Mouse (Mus musculus) kidney, postnatal 0 days (tissue): ENCODE data around the gene Olfr12. TPM values are rescaled to one million over a fixed set of nuclear protein-coding genes. Genes with fewer than 3 reads are reported as not detected.

Experiments used
- ATAC-seq: fragments of 200-750 bp; cut with Nextera tagmentation; replicated peaks from 2 replicates; pipeline ENCODE4 v1.8.0; 2017; ENCODE audit warnings: low read depth, moderate number of reproducible peaks, moderate TSS enrichment, moderate library complexity; ENCODE audit not compliant: low FRiP score
- DNase-seq: peaks from one replicate; pipeline ENCODE4 v3.0.0-alpha.2; 2016; ENCODE audit warnings: low spot score
- H3K27ac ChIP-seq: fragments of 300-500 bp; sonication (generic); 2 replicates; pipeline ENCODE4 v1.5.1; 2014; ENCODE audit warnings: mild to moderate bottlenecking
- H3K27me3 ChIP-seq: fragments of 300-500 bp; sonication (generic); 2 replicates; pipeline ENCODE4 v1.6.1; 2014; ENCODE audit warnings: low read length, mixed read lengths; ENCODE audit not compliant: insufficient read depth
- H3K36me3 ChIP-seq: fragments of 300-500 bp; sonication (generic); 2 replicates; pipeline ENCODE4 v1.6.1; 2014; ENCODE audit warnings: low read length, mixed read lengths; ENCODE audit not compliant: insufficient read depth
- H3K4me1 ChIP-seq: fragments of 300-500 bp; sonication (generic); replicated peaks from 2 replicates; pipeline ENCODE4 v1.6.1; 2014; ENCODE audit warnings: antibody characterized with exemption, low read length, mixed read lengths; ENCODE audit not compliant: insufficient read depth
- H3K4me2 ChIP-seq: fragments of 300-500 bp; sonication (generic); 2 replicates; pipeline ENCODE4 v1.6.1; 2014; ENCODE audit warnings: mild to moderate bottlenecking, low read length, moderate library complexity, mixed read lengths
- H3K4me3 ChIP-seq: fragments of 300-500 bp; sonication (generic); replicated peaks from 2 replicates; pipeline ENCODE4 v1.5.1; 2014; ENCODE audit warnings: low read depth, low read length
- H3K9ac ChIP-seq: fragments of 300-500 bp; sonication (generic); 2 replicates; pipeline ENCODE4 v1.6.1; 2014; ENCODE audit warnings: low read depth, low read length
- H3K9me3 ChIP-seq: fragments of 300-500 bp; sonication (generic); replicated peaks from 2 replicates; pipeline ENCODE4 v1.6.1; 2016; ENCODE audit warnings: low read length, inconsistent platforms, mixed read lengths
- CTCF ChIP-seq: IDR thresholded peaks from 2 replicates; pipeline ENCODE4 v1.5.1; 2016; ENCODE audit warnings: antibody characterized with exemption, low read depth, mild to moderate bottlenecking, moderate library complexity
- WGBS: fragments of 180-500 bp; shearing (Covaris S2); extraction: QIAGEN DNeasy Blood & Tissue Kit; methylation state at CpG from one replicate; pipeline ENCODE4 v1.1.7; 2014; 5-methylcytosine and 5-hydroxymethylcytosine counted together
- polyA plus RNA-seq: library from polyadenylated mRNA; unstranded; fragments of >200 nt; fragmentation: Nextera tagmentation; extraction: Ambion mirVana; gene quantifications from 2 replicates; pipeline ENCODE4 v1.2.1, GENCODE M21; 2015

Olfr12 gene
- polyA plus RNA-seq, 1 experiment from 2014 or later: not detected

GRCm38 (mm10) chr1:92611008-92611407, 6.6 kb upstream of the Olfr12 start:
- peak; percentile 65 for DNase-seq
- no peak overlapping the region for H3K4me2 ChIP-seq

GRCm38 (mm10) chr1:92613175-92613574, 4.4 kb upstream of the Olfr12 start:
- no peak for ATAC-seq
- no peak overlapping the region for H3K4me3 ChIP-seq
- no peak overlapping the region for H3K27ac ChIP-seq
- DNase-seq: no peak
- 40% methylated on average over 4 of the region's 4 CpGs for WGBS
- H3K9me3 ChIP-seq: no peaks in the 10 kb centered on the region
- no peaks in the 10 kb centered on the region for H3K4me1 ChIP-seq
- H3K36me3 ChIP-seq: no peaks in the 10 kb centered on the region
- no peak overlapping the region for H3K9ac ChIP-seq
- no peak for TF ChIP-seq CTCF
- H3K4me2 ChIP-seq: no peak overlapping the region
- H3K27me3 ChIP-seq: no peaks in the 10 kb centered on the region

More at GRCm38 (mm10) chr1:92611008-92611407, 6.6 kb upstream of the Olfr12 start:
- Histone ChIP-seq H3K9me3 (no peaks in the 10 kb centered on the region), H3K9ac (no peak overlapping the region), H3K27me3 (no peaks in the 10 kb centered on the region), H3K4me3 (no peak overlapping the region), H3K4me1 (no peaks in the 10 kb centered on the region), H3K27ac (no peak overlapping the region), H3K36me3 (no peaks in the 10 kb centered on the region)
- WGBS: 4% methylated on average over 5 of the region's 5 CpGs
- ATAC-seq: no peak
- TF ChIP-seq CTCF: peak; percentile 91

GRCm38 (mm10) chr1:92614516-92614915, 3.1 kb upstream of the Olfr12 start:
- Histone ChIP-seq H3K27ac (no peak overlapping the region), H3K9me3 (no peaks in the 10 kb centered on the region), H3K4me3 (no peak overlapping the region), H3K36me3 (no peaks in the 10 kb centered on the region), H3K9ac (no peak overlapping the region), H3K4me2 (no peak overlapping the region), H3K4me1 (no peaks in the 10 kb centered on the region), H3K27me3 (no peaks in the 10 kb centered on the region)
- DNase-seq (peak; percentile 70), ATAC-seq (no peak)
- TF ChIP-seq CTCF: peak; percentile 80
- WGBS: 9% methylated on average over 1 of the region's 1 CpGs

GRCm38 (mm10) chr1:92616046-92616445, 1.5 kb upstream of the Olfr12 start:
- no peak for TF ChIP-seq CTCF

GRCm38 (mm10) chr1:92618360-92618759, 772 bp downstream of the Olfr12 start:
- Histone ChIP-seq H3K4me3 (no peak overlapping the region), H3K9ac (no peak overlapping the region), H3K36me3 (no peaks in the 10 kb centered on the region), H3K4me2 (no peak overlapping the region), H3K9me3 (no peaks in the 10 kb centered on the region), H3K27me3 (no peaks in the 10 kb centered on the region), H3K4me1 (no peaks in the 10 kb centered on the region), H3K27ac (no peak overlapping the region)
- ATAC-seq (no peak), DNase-seq (no peak)
- TF ChIP-seq CTCF: no peak
- WGBS: 48% methylated on average over 4 of the region's 4 CpGs

More at GRCm38 (mm10) chr1:92616046-92616445, 1.5 kb upstream of the Olfr12 start:
- H3K4me2 ChIP-seq: no peak overlapping the region
- H3K27me3 ChIP-seq: no peaks in the 10 kb centered on the region
- no peak overlapping the region for H3K27ac ChIP-seq
- no peaks in the 10 kb centered on the region for H3K4me1 ChIP-seq
- DNase-seq (no peak), ATAC-seq (no peak)
- H3K36me3 ChIP-seq: no peaks in the 10 kb centered on the region
- H3K4me3 ChIP-seq: no peak overlapping the region
- 70% methylated on average over 1 of the region's 1 CpGs for WGBS
- no peak overlapping the region for H3K9ac ChIP-seq
- H3K9me3 ChIP-seq: no peaks in the 10 kb centered on the region

GRCm38 (mm10) chr1:92628227-92628626, 10.6 kb downstream of the Olfr12 start:
- Histone ChIP-seq H3K36me3 (no peaks in the 10 kb centered on the region), H3K4me1 (no peaks in the 10 kb centered on the region), H3K9ac (no peak overlapping the region), H3K27me3 (no peaks in the 10 kb centered on the region), H3K4me3 (no peak overlapping the region), H3K9me3 (no peaks in the 10 kb centered on the region), H3K4me2 (no peak overlapping the region), H3K27ac (no peak overlapping the region)
- ATAC-seq (no peak), DNase-seq (peak; percentile 68)
- WGBS: 61% methylated on average over 4 of the region's 4 CpGs
- TF ChIP-seq CTCF: no peak

- no peaks in the 10 kb centered on the region for H3K4me1 ChIP-seq
- H3K36me3 ChIP-seq: peaks cover 8% of the 10 kb centered on the region
- no peak overlapping the region for H3K27ac ChIP-seq
- no peaks in the 10 kb centered on the region for H3K27me3 ChIP-seq
- DNase-seq (no peak), ATAC-seq (no peak)
- TF ChIP-seq CTCF: no peak
- WGBS: 83% methylated on average over 5 of the region's 5 CpGs
- no peaks in the 10 kb centered on the region for H3K9me3 ChIP-seq
- H3K4me3 ChIP-seq: no peak overlapping the region
- H3K9ac ChIP-seq: no peak overlapping the region
- H3K4me2 ChIP-seq: no peak overlapping the region
Measured at GRCm38 (mm10) chr1:92632196-92632595, 14.6 kb downstream of the Olfr12 start.
